Mouse (Mus musculus) thymus, postnatal 0 days (tissue): Measurements from ENCODE around the gene Nup188. TPM values are rescaled to one million over a fixed set of nuclear protein-coding genes. Genes with fewer than 3 reads are reported as not detected.

ENCODE experiments used
- DNase-seq: peaks from one replicate; pipeline ENCODE4 v3.0.0-alpha.2; 2015; ENCODE audit warnings: low spot score
- microRNA-seq: library from miRNA; unstranded; fragments of <30 nt; microRNA quantifications from one replicate; pipeline ENCODE4, GENCODE M21; 2016; ENCODE audit warnings: borderline number of aligned reads
- polyA plus RNA-seq: library from polyadenylated mRNA; unstranded; fragments of >200 nt; fragmentation: Nextera tagmentation; extraction: Ambion mirVana; gene quantifications from 2 replicates; pipeline ENCODE4 v1.2.1, GENCODE M21; 2015

The Nup188 gene
- polyA plus RNA-seq, 1 experiment from 2014 or later, result 22.3 TPM

DNA sequence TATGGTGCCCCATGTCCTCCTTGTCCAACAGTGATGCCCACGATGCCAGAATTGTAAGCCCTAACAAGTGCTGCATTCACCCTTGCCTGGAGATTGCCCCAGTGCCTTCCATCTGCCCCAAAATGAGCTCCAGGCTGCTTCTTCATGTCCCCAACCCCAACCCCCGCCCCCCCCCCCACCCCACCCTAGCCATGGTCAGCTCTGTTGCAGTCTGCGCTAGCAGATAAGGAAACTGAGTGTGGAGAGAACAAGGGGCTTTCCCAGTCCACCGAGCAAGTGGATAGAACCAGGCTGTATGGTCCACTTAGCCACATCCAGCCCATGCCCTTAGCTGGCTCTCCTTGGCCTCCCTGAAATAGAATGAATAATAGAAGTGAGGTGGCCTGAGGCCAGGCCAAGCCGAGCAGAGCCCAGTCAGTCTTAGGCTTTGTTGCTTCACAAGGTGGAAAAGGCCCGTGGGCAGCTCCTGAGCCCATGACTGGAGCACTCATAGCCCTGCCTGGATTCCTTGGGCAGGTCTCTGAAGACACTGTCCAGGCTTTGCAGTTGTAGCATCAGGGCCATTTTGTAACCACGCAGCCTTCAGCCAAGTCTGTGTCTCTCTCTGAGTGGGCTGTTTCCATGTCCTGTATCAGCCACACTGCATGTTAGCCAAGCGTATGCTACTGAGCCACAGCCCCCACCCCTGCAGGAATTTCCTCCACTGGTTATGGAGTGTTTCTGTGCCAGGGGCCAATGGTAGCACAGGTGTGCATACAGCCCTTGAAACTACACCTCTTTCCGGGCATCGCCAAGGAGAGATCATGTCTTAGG lies 94.6 kb downstream of the Nup188 start:
- DNase-seq, result no peak

DNA sequence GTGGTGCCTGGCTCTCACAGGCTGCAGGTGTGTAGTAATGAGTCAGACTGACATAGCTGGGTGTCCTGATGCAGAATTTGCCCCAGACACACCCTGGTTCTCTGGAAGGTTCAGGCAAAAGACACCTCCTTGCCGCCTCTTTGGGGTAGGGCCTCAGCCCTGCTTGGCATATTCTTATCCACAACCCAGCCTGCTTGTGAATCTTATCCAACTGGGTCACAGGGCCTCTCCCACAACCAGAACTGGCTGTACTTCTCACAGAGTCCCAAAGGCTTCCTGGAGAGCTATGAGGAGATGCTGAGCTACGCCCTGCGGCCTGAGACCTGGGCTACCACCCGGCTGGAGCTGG lies 95.2 kb downstream of the Nup188 start:
- DNase-seq, result no peak

DNA sequence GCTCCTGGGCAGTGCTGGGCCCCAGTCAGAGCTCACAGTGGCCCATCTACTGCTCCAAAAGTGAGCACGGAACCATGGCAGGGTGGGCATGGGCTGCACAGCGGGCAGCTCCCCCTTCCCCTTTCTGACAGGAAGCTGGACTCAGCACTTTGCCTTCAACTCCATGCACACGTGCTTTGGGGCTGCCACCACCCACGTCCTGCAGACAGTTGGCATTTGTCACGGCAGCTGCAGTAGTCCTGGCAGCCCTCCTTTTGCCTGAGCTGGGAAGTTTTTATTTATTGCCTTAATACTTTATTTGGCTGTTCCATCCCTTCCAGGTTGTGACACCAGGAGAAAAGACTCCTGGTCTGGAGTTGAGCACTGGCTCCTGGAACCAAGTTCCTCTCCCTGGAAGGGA lies 98.6 kb downstream of the Nup188 start:
- DNase-seq, result no peak

DNA sequence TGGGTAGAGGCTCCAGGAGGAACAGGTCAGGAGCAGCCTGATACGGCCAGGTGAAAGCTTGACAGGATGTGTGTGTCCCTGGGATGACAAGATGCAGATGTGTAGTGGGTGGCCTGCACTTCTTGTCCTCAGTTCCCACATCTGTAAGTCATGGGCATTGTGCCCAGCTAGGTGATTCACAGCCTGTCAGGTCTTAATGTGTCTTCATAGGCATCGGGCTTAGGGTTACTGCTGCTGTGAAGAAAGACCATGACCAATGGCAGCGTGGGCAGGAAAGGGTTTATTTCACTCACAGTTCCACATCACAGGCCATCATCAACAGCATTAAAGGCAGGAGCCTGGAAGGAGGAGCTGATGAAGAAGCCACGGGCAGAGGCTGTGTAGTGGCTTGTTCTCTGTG lies 99.4 kb downstream of the Nup188 start:
- DNase-seq, result no peak

DNA sequence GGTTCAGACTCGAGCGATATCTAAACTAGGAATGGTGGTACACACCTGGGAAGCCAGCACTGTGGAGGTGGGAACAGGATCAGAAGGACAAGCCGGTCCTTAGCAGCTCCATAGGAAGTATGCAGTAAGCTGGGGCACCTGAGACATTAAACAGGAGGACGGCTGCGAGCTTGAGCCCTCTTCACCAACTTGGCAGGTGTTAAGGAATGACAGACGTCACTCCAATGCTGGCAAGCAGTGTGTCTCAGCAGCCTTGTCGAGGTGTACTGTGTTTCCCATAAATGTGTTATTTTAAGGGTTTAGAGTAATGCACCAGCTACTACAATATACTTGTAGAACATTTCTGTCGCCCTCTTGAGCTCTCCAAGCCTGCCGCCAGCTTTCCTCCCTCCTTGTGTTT lies 100.7 kb downstream of the Nup188 start:
- no peak for DNase-seq

DNA sequence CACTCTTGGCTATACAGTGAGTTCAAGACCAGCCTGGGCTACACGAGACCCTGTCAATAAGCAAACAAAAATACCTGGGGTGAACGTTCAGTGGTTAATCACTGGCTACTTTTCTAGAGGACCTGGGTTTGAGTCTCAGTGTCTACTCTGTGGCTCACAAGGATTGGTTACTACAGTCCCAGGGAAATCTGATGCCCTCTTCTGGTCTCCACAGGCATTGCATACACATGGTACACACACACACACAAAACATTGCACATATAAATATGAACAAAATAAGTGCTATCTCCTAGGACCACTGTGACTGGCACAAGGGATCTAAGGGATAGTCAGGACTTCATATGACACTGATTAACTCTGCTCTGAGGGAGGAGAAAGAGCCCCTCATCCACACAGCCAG lies 102.8 kb downstream of the Nup188 start:
- no peak for DNase-seq

DNA sequence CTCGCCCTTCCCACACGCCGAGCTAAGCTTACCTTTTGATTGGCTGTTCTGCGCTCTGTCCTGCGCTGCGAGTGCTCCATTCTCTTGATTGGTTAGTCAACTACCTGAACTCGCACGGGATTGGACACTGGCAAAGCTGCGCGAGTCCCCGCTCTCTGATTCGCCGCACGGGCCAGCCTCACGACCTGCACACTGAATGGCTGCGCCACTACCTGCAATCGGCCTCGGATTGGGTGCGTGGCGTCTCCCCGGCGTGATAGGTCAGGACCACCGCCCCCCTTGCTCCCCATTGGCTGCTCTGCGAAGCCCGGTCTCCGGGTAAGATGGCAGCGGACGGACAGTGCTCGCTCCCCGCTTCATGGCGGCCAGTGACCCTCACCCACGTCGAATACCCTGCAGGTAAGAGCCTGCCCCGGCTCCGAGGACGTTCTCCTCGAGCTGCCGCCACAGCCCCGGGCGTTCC lies 105.9 kb downstream of the Nup188 start, which contains the start of gene Dolpp1:
TSS of gene Dolpp1 (plus strand) at position 141 of the 463 bp plus-strand sequence.
- peak; percentile 98 for DNase-seq

DNA sequence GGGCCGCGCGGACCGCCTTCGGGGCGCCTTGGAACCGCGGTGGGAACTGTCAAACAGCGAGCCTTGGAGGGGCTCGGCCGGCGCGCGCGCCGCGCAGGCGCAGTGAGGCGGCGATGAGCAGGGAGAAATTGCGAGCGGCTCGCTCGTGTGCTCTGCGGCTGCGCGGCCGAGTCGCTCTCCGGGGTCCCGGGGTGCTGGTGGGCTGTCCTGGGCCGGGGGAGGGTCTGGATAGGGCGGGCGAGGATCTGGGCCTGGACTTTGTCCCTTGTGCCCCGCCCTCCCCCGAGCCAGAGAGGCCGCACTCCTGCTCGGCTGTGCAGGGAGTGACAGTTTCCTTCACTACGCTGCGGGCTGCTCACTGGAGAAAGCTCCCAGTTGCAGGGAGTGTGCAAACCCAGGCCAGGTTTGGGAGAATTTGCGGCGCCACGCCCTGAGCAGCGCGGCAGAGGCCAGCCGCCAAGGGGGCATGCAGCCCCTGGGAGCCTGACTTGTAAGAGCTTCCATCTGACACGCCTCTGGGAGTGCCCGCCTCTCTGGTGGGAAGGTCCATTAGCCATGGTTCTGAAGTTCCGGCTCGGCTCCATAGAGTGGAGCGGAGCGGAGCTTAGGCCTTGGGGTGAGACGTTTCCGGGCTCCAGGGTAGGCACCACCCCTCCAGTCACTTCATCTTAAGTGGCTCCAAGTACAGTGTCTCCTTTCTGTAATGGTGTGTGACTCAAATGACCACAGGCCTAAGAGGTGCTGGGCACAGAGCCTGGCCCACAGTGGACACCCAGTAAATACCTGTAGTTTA lies 106.6 kb downstream of the Nup188 start:
- peak; percentile 88 for DNase-seq

DNA sequence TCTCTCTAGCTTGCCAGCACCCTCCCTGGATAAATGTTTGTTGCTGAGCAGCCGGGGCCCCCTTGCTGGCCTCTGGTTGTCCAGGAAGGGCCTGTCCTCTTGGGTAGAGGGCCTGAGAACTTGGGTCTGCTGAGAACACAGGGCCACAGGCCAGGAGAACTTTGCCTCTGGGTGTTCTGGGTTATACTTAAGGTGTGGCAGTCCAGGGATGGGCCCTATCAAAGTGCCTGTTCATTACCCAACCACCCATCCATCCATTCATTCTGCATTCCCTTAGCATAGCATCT lies 107.1 kb downstream of the Nup188 start:
- DNase-seq, result no peak

Small RNA genes within 50 kb of the gene (microRNA-seq; reads per million reads assigned to microRNA genes)
- not detected for gene Gm47292

Other genes starting within 250 kb of the Nup188 start
- 13.6 and 15.4 TPM in 2 replicates for gene Wdr34, start 237.5 kb upstream of the Nup188 start, polyA plus RNA-seq
- gene Set, start 229.0 kb upstream of the Nup188 start, polyA plus RNA-seq, result 418 and 429 TPM in 2 replicates
- gene Pkn3, start 208.7 kb upstream of the Nup188 start, polyA plus RNA-seq, result 3.5 and 3.7 TPM in 2 replicates
- gene Zdhhc12, start 192.7 kb upstream of the Nup188 start, polyA plus RNA-seq, result 28.8 and 29.5 TPM in 2 replicates
- 5.6 and 9.6 TPM in 2 replicates for gene Zer1, start 161.8 kb upstream of the Nup188 start, polyA plus RNA-seq
- 4.9 and 5.7 TPM in 2 replicates for gene Tbc1d13, start 152.7 kb upstream of the Nup188 start, polyA plus RNA-seq
- gene Endog, start 114.9 kb upstream of the Nup188 start, polyA plus RNA-seq, result 22.6 and 23.5 TPM in 2 replicates
- gene Spout1, start 107.9 kb upstream of the Nup188 start, polyA plus RNA-seq, result 44.8 and 46.0 TPM in 2 replicates
- 14.5 and 15.5 TPM in 2 replicates for gene Kyat1, start 80.5 kb upstream of the Nup188 start, polyA plus RNA-seq
- gene Lrrc8a, start 48.7 kb upstream of the Nup188 start, polyA plus RNA-seq, result 21.4 and 22.6 TPM in 2 replicates
- gene Gm28035, start 45.8 kb upstream of the Nup188 start, polyA plus RNA-seq, result 0.04 and 0.08 TPM in 2 replicates
- gene Phyhd1, start 20.2 kb upstream of the Nup188 start, polyA plus RNA-seq, result 2.8 and 3.0 TPM in 2 replicates
- not detected in 2 replicates for gene Gm28038, start 5.4 kb upstream of the Nup188 start, polyA plus RNA-seq
- gene Dolk, start 63 bp upstream of the Nup188 start, polyA plus RNA-seq, result 15.8 and 18.6 TPM in 2 replicates
- 66.9 and 77.5 TPM in 2 replicates for gene Sh3glb2, start 72.9 kb downstream of the Nup188 start, polyA plus RNA-seq
- 7.6 and 10.6 TPM in 2 replicates for gene Miga2, start 77.8 kb downstream of the Nup188 start, polyA plus RNA-seq
- gene Dolpp1, start 105.9 kb downstream of the Nup188 start, polyA plus RNA-seq, result 27.8 and 28.1 TPM in 2 replicates
- gene Crat, start 129.4 kb downstream of the Nup188 start, polyA plus RNA-seq, result 7.9 and 10.2 TPM in 2 replicates
- 127 and 128 TPM in 2 replicates for gene Ptpa, start 129.6 kb downstream of the Nup188 start, polyA plus RNA-seq
- 0.55 and 0.69 TPM in 2 replicates for gene Ier5l, start 187.8 kb downstream of the Nup188 start, polyA plus RNA-seq